Mouse (Mus musculus): ENCODE results near the gene St8sia6.

DNA sequence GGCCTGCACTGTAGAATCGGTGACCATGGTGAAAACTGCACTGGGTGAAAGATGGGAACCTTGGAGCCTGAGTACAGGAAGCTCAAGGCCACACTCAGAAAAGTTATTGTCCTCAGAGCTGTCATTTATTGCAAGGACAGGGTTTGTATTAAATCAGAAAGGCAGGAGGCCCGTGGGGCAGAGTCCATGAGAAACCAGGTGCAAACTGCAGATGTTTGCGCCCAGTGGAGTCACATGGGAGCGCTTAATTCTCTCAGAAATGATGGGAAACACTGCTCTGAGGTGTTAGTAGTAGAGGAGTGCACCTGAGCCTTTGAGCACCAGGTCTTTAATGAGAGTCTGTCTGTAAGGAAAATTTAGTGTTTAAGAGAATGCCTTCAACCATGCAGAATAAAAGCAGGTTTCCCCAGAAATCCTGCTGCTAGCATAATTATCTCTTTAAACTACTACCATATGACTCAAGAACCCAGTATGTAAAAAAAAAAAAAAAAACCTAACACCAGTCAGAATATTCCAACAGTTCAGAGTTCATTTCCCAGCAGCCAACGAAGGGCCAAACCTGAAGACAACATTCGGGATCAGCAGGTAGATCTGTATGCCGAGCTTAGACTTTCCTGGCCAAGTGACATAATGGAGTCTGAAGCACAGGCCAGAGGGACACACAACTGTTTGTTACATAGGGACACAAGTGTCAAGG, 163.6 kb downstream of the St8sia6 start:
- TF ChIP-seq CTCF (IDR thresholded peaks at IDR 0.05; ENCODE audit: extremely low read depth, insufficient read depth, low read length) (no peak), POLR2A (IDR thresholded peaks at IDR 0.05; ENCODE audit: extremely low read depth, insufficient read depth, low read length) (no peak)

Data from cortical plate, adult 2 months (tissue).